8 mouse cellular contexts compared by ENCODE assay signal in genomic region chr12:16805511-16805910, GRCm38 (mm10). TPM values are rescaled to one million over a fixed set of nuclear protein-coding genes. Genes with fewer than 3 reads are reported as not detected.
DNase-seq lines count a peak whose midpoint lies in the region; ATAC-seq lines count a peak whose summit lies in the region.

No protein-coding gene starts in this region.

- intact Hi-C loops in left cerebral cortex, postnatal 10 days (cut with DNase I): loop anchor here (5.0 to 10.0 kb wide), 4 partner anchors 88 to 1271 kb away; partner anchors contain the start of gene 2410004P03Rik

- peaks cover 67% of the 10 kb centered on the region for H3K27me3 ChIP-seq in liver, embryonic 12.5 days (replicated peaks)

- no peak for ATAC-seq in liver, embryonic 12.5 days
- peak; percentile 95 for ATAC-seq in inflammation-experienced regulatory T-cells, adult 6 months

- no peak overlapping the region for H3K9ac ChIP-seq in liver, embryonic 12.5 days

- H3K4me2 ChIP-seq in liver, embryonic 12.5 days: no peak overlapping the region

- DNase-seq in liver: peak; percentile 71
- DNase-seq in cerebellum, postnatal 14 days: peak; percentile 89 to 95
- peak; percentile 78 to 89 for DNase-seq in frontal cortex, postnatal 36 days (ENCODE audit: low spot score in 2 of 2)
- DNase-seq in left cerebral cortex, postnatal 10 days (ENCODE audit: extremely low spot score in 1 of 2, low spot score in 2 of 2): peak; percentile 79 to 88
- peak; percentile 84 for DNase-seq in mesoderm, embryonic 11.5 days (ENCODE audit: low read depth, low spot score)
- peak; percentile 67 to 71 for DNase-seq in right cerebral cortex, postnatal 36 days (ENCODE audit: low spot score in 2 of 2)

- H3K36me3 ChIP-seq in liver, embryonic 12.5 days: no peaks in the 10 kb centered on the region

- 6% methylated on average over 5 of the region's 5 CpGs for WGBS in liver, embryonic 12.5 days (ENCODE audit: insufficient replicate concordance)

- peaks cover 5% of the 10 kb centered on the region for H3K4me1 ChIP-seq in liver, embryonic 12.5 days

- no peak overlapping the region for H3K27ac ChIP-seq in liver, embryonic 12.5 days

- H3K9me3 ChIP-seq in liver, embryonic 12.5 days (replicated peaks): no peaks in the 10 kb centered on the region

- no peak overlapping the region for H3K4me3 ChIP-seq in liver, embryonic 12.5 days

RNA-seq across cellular contexts. Expression of gene Greb1, which starts 4.8 kb away (rescaled TPM):
- polyA plus RNA-seq in liver, embryonic 12.5 days (2016; fragmentation: Nextera tagmentation; extraction: Ambion mirVana): 1.7 and 1.9 TPM in 2 replicates
- 1 to 10 TPM in 1 of 3 experiments, under 1 TPM in 1, not detected in 1; 0.36 to 1.1 TPM for polyA plus RNA-seq in inflammation-experienced regulatory T-cells, adult 6 months (2017; shearing (Covaris generic))
- total RNA-seq in left cerebral cortex, postnatal 10 days (2021): 1 to 10 TPM in 1 of 2 experiments, under 1 TPM in 1; 0.41 to 1.2 TPM

RNA-seq across cellular contexts. Expression of gene E2f6, which starts 5.3 kb away (rescaled TPM):
- 39.8 TPM in 2 replicates for polyA plus RNA-seq in liver, embryonic 12.5 days (2016; fragmentation: Nextera tagmentation; extraction: Ambion mirVana)
- 1 to 10 TPM; 3.0 to 5.1 (median 5.0) TPM for polyA plus RNA-seq in inflammation-experienced regulatory T-cells, adult 6 months (2017; shearing (Covaris generic))
- 10 to 100 TPM; 22.0 to 22.8 TPM for total RNA-seq in left cerebral cortex, postnatal 10 days (2021)
